Mouse (Mus musculus) leukemia stem cell, adult 10-12 weeks (primary cell): Measurements from ENCODE around the gene Fgd4. TPM values are rescaled to one million over a fixed set of nuclear protein-coding genes. Genes with fewer than 3 reads are reported as not detected.

Experiments used
- polyA plus RNA-seq: library from polyadenylated mRNA; stranded (reverse); fragments of >175 nt; gene quantifications from 2 replicates; pipeline ENCODE4 v1.2.3, GENCODE M21; 2012; ENCODE audit warnings: low replicate concordance

The Fgd4 gene
- 0.15 and 0.23 TPM in 2 replicates for polyA plus RNA-seq

GRCm38 (mm10) chr16:16600461-16600860 is at the start of gene Fgd4:
Fgd4 (minus strand) TSS chr16:16600549.

Other genes starting within 250 kb of the Fgd4 start
- gene Dnm1l, start 241.6 kb downstream of the Fgd4 start, polyA plus RNA-seq, result 1.3 and 9.9 TPM in 2 replicates
- gene Olfr19, start 75.9 kb upstream of the Fgd4 start, polyA plus RNA-seq, result not detected in 2 replicates
- gene Spag6l, start 228.9 kb upstream of the Fgd4 start, polyA plus RNA-seq, result not detected in 2 replicates